Mouse (Mus musculus) C2C12 (cell line): Measurements from ENCODE around the gene Manf. TPM values are rescaled to one million over a fixed set of nuclear protein-coding genes. Genes with fewer than 3 reads are reported as not detected.

Experiments used
- H3K27me3 ChIP-seq: one replicate; pipeline ENCODE4 v1.6.1; 2011; ENCODE audit not compliant: control insufficient read depth, insufficient read depth, insufficient read length
- H3K36me3 ChIP-seq: one replicate; pipeline ENCODE4 v1.6.1; 2011; ENCODE audit not compliant: control insufficient read depth, insufficient read depth
- H3K4me3 ChIP-seq: one replicate; pipeline ENCODE4 v1.5.1; 2011; ENCODE audit warnings: mild to moderate bottlenecking, control low read depth; ENCODE audit not compliant: poor library complexity, insufficient read depth, severe bottlenecking
- H3K79me2 ChIP-seq: one replicate; pipeline ENCODE4 v1.6.1; 2011; ENCODE audit not compliant: control insufficient read depth, insufficient read depth
- H3K79me3 ChIP-seq: one replicate; pipeline ENCODE4 v1.6.1; 2011; ENCODE audit warnings: low read depth, control low read depth
- H3ac ChIP-seq: one replicate; pipeline ENCODE3; 2011; ENCODE audit warnings: low read depth; ENCODE audit not compliant: control insufficient read depth, insufficient read length
- CEBPB ChIP-seq: IDR thresholded peaks from one replicate; pipeline ENCODE4 v1.6.1; 2011; ENCODE audit warnings: low read depth, mild to moderate bottlenecking, control low read depth, moderate library complexity
- CTCF ChIP-seq: IDR thresholded peaks from one replicate; pipeline ENCODE4 v1.5.1; 2011; ENCODE audit not compliant: control insufficient read depth, insufficient read depth, insufficient read length
- FOSL1 ChIP-seq: IDR thresholded peaks from one replicate; pipeline ENCODE4 v1.8.0; 2011; ENCODE audit warnings: mild to moderate bottlenecking, low read length; ENCODE audit not compliant: poor library complexity, insufficient read depth, severe bottlenecking
- MAX ChIP-seq: IDR thresholded peaks from one replicate; pipeline ENCODE4 v1.6.1; 2011; ENCODE audit warnings: mild to moderate bottlenecking, control low read depth
- MYOD1 ChIP-seq: IDR thresholded peaks from one replicate; pipeline ENCODE4 v1.6.1; 2011; ENCODE audit warnings: low read depth; ENCODE audit not compliant: control insufficient read depth, insufficient read length
- MYOG ChIP-seq: IDR thresholded peaks from one replicate; pipeline ENCODE4 v1.6.1; 2011; ENCODE audit not compliant: control insufficient read depth, insufficient read length; ENCODE audit errors: extremely low read depth
- USF1 ChIP-seq: IDR thresholded peaks from one replicate; pipeline ENCODE4 v1.6.1; 2011; ENCODE audit warnings: low read depth, mild to moderate bottlenecking, control low read depth, moderate library complexity
- polyA plus RNA-seq: library from polyadenylated mRNA; unstranded; fragments of >200 nt; fragmentation: generic; extraction: Trizol; gene quantifications from one replicate; pipeline ENCODE4 v1.2.1, GENCODE M21; 2012; ENCODE audit warnings: missing spikeins

Manf gene
- polyA plus RNA-seq, 1 experiment: 516 TPM

- Histone ChIP-seq H3K27me3 (no peaks in the 10 kb centered on the region), H3K79me2 (peaks cover 41% of the 10 kb centered on the region), H3K79me3 (peaks cover 33% of the 10 kb centered on the region), H3ac (no peak overlapping the region), H3K4me3 (no peak overlapping the region), H3K36me3 (peaks cover 46% of the 10 kb centered on the region)
- TF ChIP-seq CEBPB: no peak
- TF ChIP-seq MAX: no peak
- TF ChIP-seq USF1: no peak
- no peak for TF ChIP-seq MYOG
- no peak for TF ChIP-seq FOSL1
- no peak for TF ChIP-seq CTCF
- no peak for TF ChIP-seq MYOD1
Observed at GRCm38 (mm10) chr9:106883085-106883484, 8.7 kb downstream of the Manf start.

GRCm38 (mm10) chr9:106882176-106882575 lies 9.6 kb downstream of the Manf start:
- H3K27me3 ChIP-seq: no peaks in the 10 kb centered on the region
- H3K79me3 ChIP-seq: peaks cover 32% of the 10 kb centered on the region
- H3K79me2 ChIP-seq: peaks cover 41% of the 10 kb centered on the region
- no peak overlapping the region for H3K4me3 ChIP-seq
- H3K36me3 ChIP-seq: peaks cover 47% of the 10 kb centered on the region
- H3ac ChIP-seq: no peak overlapping the region
- TF ChIP-seq USF1 (no peak), MYOD1 (no peak), MYOG (no peak), FOSL1 (no peak), MAX (no peak), CTCF (no peak), CEBPB (no peak)

GRCm38 (mm10) chr9:106881071-106881755 lies 10.6 kb downstream of the Manf start:
- H3ac ChIP-seq: no peak overlapping the region
- peaks cover 55% of the 10 kb centered on the region for H3K36me3 ChIP-seq
- peaks cover 30% of the 10 kb centered on the region for H3K79me3 ChIP-seq
- no peaks in the 10 kb centered on the region for H3K27me3 ChIP-seq
- no peak for TF ChIP-seq MYOG
- TF ChIP-seq FOSL1: no peak
- TF ChIP-seq USF1: no peak
- TF ChIP-seq MAX: no peak
- TF ChIP-seq MYOD1: no peak
- H3K4me3 ChIP-seq: no peak overlapping the region
- H3K79me2 ChIP-seq: peaks cover 36% of the 10 kb centered on the region

GRCm38 (mm10) chr9:106879471-106879870 lies 12.3 kb downstream of the Manf start:
- Histone ChIP-seq H3K27me3 (no peaks in the 10 kb centered on the region), H3ac (no peak overlapping the region), H3K79me2 (peaks cover 18% of the 10 kb centered on the region), H3K4me3 (no peak overlapping the region), H3K36me3 (peaks cover 61% of the 10 kb centered on the region), H3K79me3 (peaks cover 15% of the 10 kb centered on the region)
- TF ChIP-seq MAX (no peak), CTCF (no peak), FOSL1 (no peak), USF1 (no peak), MYOD1 (no peak), MYOG (no peak), CEBPB (no peak)

- no peaks in the 10 kb centered on the region for H3K27me3 ChIP-seq
- H3K4me3 ChIP-seq: no peak overlapping the region
- no peaks in the 10 kb centered on the region for H3K79me2 ChIP-seq
- H3K36me3 ChIP-seq: peaks cover 53% of the 10 kb centered on the region
- TF ChIP-seq FOSL1 (no peak), USF1 (no peak), CEBPB (no peak), CTCF (no peak), MYOG (no peak), MAX (no peak), MYOD1 (no peak)
- H3K79me3 ChIP-seq: no peaks in the 10 kb centered on the region
- H3ac ChIP-seq: no peak overlapping the region
Observed at GRCm38 (mm10) chr9:106876666-106877065, 15.1 kb downstream of the Manf start.

- H3K27me3 ChIP-seq: no peaks in the 10 kb centered on the region
- no peaks in the 10 kb centered on the region for H3K79me2 ChIP-seq
- H3K4me3 ChIP-seq: no peak overlapping the region
- H3ac ChIP-seq: no peak overlapping the region
- peaks cover 40% of the 10 kb centered on the region for H3K36me3 ChIP-seq
- no peak for TF ChIP-seq CTCF
- TF ChIP-seq MAX: no peak
- no peak for TF ChIP-seq FOSL1
- no peak for TF ChIP-seq MYOD1
- TF ChIP-seq USF1: no peak
- TF ChIP-seq MYOG: no peak
- TF ChIP-seq CEBPB: no peak
- no peaks in the 10 kb centered on the region for H3K79me3 ChIP-seq
Observed at GRCm38 (mm10) chr9:106874216-106874615, 17.6 kb downstream of the Manf start.
